Mouse (Mus musculus) layer of hippocampus, adult 2 months (tissue): ENCODE results near the gene Fgf15. TPM values are rescaled to one million over a fixed set of nuclear protein-coding genes. Genes with fewer than 3 reads are reported as not detected.
A peak's percentile ranks its signal among the peaks of the same experiment; 100 is the strongest.

Experiments used
- DNase-seq, 2 experiments: peaks; one replicate each; pipeline ENCODE4 v3.0.0; 2022; ENCODE audit warnings: low spot score in 2 of 2
- H3K27ac ChIP-seq: fragments of 200-600 bp; 2 replicates; pipeline ENCODE4 v1.8.1; 2022
- H3K4me3 ChIP-seq: fragments of 200-600 bp; 2 replicates; pipeline ENCODE4 v1.8.1; 2022; ENCODE audit warnings: mild to moderate bottlenecking
- CTCF ChIP-seq: fragments of 200-600 bp; conservative IDR thresholded peaks from 2 replicates; pipeline ENCODE4 v1.8.1; 2022; ENCODE audit warnings: antibody characterized with exemption, mild to moderate bottlenecking, moderate library complexity
- total RNA-seq, 2 experiments: library from RNA; stranded (reverse); gene quantifications; 2 replicates each; pipeline ENCODE4 v1.2.3; 2021

Gene Fgf15
- total RNA-seq, 2 experiments from 2014 or later = not detected

DNA sequence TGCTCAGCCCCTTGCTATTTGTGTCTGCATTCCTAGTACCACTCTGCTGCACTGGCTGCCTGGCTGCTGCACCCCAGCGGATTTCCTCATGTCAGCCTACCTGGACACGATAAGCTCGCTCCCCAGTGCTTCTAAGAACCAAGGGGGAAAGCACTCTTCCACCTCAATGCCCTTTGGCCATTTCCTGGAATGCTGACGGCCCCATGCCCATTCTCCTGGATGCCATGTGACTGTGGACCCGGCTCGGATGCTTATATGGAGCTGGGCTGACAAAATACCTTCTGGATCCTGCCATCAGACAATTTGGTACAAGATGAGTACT, 32.5 kb downstream of the Fgf15 start:
- Histone ChIP-seq H3K27ac (no peak overlapping the region), H3K4me3 (no peak overlapping the region)
- DNase-seq = no peak
- no peak for TF ChIP-seq CTCF

DNA sequence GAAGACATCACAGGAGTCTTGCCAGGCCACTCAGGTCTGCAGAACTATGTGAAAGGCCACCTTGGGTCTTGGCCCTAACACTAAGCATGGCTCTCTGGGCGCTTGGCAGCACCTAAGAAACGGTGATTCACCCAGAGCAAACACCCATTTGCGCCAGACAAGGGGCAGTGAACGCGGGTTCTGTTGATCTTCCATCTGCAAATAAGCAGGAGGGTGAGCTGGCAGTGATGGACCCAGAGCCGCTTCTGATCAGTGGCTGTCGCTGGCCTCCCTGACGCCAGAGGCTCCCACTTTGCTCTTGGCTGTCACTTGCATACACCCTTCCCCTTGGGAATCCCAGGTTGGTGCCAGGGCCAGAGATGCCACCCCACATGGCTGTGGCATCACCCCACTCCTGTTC, 33.2 kb downstream of the Fgf15 start:
- TF ChIP-seq CTCF = no peak
- Histone ChIP-seq H3K4me3 (no peak overlapping the region), H3K27ac (no peak overlapping the region)
- DNase-seq = no peak

DNA sequence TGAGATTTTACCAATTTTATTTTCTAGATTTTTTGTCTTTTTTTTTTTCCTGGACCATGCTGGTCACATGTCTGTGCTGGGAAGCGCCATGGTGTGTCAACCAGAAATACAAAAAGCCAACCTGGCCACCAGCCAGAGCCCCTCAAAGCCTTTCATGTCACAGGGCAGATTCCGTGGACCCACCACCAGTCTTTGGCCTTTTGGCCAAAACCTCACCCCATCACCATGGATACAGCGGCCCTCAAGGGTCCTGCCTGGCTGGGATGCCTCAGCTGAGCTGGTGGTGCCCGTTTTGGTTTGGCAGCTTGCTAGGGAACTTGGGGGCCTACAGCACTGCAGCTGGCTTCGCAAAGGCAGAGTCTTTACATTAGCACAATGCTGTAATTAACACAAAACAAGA, 33.6 kb downstream of the Fgf15 start:
- DNase-seq = no peak
- TF ChIP-seq CTCF = no peak
- H3K27ac ChIP-seq = no peak overlapping the region
- no peak overlapping the region for H3K4me3 ChIP-seq

DNA sequence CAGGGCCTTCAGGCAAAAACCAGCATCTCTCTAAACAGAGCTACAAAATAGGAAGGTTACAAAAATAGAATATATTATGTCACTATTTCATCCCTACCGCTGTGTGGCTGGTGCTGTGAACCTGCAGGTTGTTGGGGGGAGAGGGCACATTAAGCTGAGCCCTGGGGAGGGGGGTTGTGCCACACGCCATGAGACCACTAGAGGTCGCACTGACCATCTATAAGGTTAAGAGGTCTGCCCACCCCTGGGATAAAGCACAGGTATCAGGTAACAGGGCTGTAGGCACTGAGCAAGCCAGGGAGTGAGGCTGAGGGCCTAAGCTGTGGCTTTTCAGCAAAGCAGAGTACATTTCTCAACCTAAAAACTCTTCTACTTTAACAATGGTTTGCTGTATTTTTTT, 35.4 kb downstream of the Fgf15 start:
- peak; percentile 75 for TF ChIP-seq CTCF
- DNase-seq = no peak
- H3K27ac ChIP-seq = peak overlapping the region; percentile 46; the same call in 1 of the 2 replicates
- H3K4me3 ChIP-seq = no peak overlapping the region

DNA sequence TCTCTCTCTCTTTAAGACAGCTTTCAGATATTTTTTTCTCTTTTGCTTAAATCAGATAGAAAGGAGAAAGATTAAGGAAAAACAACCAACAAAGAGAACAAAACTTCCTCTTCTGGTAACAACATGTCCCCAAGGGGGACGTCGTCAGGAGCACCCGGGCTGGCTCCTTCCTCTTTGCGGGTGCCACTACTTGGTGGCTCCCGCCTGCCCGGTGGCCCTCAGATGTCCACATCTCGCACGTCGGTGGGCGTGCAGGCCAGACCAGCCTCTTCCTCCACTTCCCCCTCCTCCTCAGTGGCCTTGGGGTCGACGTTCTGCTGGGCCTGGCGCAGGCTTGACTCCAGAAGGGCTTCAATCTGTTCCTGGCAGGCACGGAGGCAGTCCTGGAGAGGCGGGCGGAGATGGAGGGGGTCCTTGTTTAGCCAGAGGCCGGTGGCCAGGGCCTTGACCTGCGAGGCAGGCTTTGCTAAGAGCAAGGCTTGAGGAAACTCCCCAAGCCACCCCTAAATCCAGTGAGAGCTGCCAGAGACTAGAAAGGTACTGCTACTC, 36.1 kb downstream of the Fgf15 start:
- DNase-seq = no peak
- H3K27ac ChIP-seq = peak overlapping the region; percentile 46; the same call in 1 of the 2 replicates
- no peak overlapping the region for H3K4me3 ChIP-seq
- no peak for TF ChIP-seq CTCF

DNA sequence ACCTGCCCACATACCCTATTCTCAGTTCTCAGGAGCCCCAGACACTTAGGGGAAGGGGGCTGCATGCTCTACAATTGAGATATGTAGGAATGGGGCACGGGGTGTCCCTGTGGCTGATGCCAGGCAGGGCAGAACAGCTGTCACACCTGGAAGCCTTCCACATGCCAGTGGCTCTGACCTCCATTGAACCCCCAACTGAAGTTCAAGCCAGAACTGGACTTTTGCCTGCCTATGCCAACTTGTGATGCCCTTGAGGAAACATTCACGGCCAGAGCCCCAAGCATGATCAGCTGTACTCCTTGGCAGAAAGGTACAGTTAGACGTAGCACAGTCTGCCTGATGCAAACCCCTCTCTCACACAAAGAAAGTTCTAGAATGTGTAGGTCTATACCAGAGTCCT, 37.0 kb downstream of the Fgf15 start:
- H3K27ac ChIP-seq = no peak overlapping the region
- TF ChIP-seq CTCF = no peak
- no peak for DNase-seq
- no peak overlapping the region for H3K4me3 ChIP-seq

DNA sequence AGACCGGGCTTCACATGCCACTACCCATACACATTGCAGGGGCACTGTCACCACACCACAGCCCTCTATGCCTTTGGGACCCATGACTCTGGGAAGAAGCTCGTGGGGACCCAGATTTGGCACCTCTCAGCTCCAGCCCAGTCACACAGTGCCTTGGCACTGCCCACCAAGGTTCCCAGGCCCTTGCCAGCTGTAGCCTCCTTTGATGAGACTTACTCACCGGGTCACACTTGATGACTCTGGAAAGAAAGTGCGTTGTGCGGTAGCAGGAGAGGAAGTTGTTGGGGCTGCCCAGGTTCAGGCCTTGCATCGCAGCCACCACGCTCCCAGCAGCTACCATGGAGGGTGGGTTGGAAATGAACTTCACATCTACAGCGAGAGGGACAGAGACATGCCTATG, 37.5 kb downstream of the Fgf15 start:
- H3K4me3 ChIP-seq = no peak overlapping the region
- TF ChIP-seq CTCF = no peak
- H3K27ac ChIP-seq = no peak overlapping the region
- DNase-seq = no peak

DNA sequence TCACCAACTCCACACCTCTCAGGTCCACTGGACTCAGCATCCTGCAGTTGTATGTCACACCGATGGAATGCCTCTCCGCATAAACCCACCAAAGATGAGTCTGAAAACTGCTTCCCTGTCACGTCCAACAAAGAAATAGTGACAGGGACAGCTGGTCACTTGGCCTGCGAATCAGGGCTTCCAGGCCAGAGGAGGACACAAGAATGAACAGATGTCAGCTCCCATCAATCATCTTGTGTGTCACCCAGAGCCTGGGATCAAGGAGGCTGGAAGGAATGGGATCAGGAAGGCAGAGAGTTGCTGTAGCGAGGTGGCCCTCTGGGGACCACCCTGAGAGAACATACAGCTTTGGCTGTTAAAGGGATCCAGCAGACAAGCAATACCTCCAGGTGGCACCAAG, 38.6 kb downstream of the Fgf15 start:
- DNase-seq = no peak
- Histone ChIP-seq H3K4me3 (no peak overlapping the region), H3K27ac (no peak overlapping the region)
- no peak for TF ChIP-seq CTCF

DNA sequence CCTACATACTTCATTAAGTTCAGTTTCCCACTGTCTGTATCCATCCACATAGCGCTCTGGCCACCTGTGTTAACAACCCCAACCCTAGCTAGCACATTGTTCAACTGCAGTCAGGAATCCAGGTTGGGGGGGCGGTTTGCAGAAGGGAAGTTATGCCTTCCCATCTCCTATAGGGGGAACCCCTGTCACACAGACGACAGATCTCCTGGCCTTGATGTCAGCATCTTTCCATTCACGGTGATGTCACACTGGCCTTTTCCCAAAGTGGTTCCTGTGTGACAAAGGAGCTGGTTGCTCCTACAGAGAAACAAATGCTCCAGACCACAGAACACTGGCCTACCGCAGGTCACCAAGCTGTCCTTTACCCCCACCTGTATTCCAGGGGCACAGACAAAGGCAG, 39.2 kb downstream of the Fgf15 start:
- Histone ChIP-seq H3K4me3 (0 out of 2 replicates have a peak overlapping the region, but pooled peaks have one; percentile 4), H3K27ac (peak overlapping the region; percentile 39; the same call in 1 of the 2 replicates)
- TF ChIP-seq CTCF = peak; percentile 78
- DNase-seq = peak; percentile 59 to 60

DNA sequence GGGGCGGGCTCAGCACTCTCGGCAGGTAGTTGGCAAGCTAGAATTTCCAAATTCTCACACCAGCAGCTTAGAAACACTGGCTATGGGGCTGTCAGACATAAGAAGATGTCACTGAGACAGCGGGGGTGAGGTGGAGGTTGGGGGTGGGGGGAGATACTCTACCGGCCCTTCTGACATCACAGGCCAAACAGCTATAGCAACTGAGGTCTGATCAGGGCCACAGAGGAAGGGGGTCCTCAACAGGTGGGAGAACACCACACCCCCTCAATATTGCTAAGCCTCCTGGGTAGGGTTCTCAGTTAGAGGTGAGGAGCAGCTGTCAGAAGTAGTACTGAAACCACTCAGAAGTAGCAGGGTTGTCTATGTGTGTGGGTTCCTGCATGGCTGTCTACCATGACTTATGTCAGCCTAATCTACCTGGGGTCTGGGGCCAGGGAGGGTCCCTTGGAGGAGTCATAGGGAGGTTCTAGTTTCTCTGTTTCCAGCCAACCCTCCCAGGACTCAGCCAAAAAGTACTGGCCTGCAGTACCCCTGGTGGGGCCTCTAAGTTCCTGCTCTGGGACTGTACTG, 40.1 kb downstream of the Fgf15 start:
- no peak for DNase-seq
- no peak for TF ChIP-seq CTCF
- no peak overlapping the region; the same call in 1 of the 2 replicates for H3K4me3 ChIP-seq
- peak overlapping the region; percentile 39; the same call in 1 of the 2 replicates for H3K27ac ChIP-seq

DNA sequence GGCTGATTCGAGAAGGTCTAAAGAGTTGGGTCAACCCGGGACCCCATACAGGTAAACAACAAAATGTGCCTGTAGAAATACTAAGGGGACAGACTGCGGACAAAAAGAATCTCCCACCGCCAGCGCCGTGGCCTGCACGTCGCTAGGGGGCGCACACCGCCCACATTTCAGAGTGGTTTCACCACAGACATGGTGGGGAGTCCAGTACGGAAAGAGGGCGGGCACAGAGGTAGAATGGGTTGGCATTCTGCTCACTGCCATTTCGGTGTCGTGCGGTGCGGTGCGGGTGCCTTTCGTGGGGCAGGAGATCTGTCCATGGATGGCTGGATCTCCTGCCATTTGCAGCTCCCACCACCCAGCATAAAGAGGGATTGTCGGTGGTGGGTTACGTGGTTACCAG, 41.2 kb downstream of the Fgf15 start:
- H3K27ac ChIP-seq = peak overlapping the region; percentile 88
- TF ChIP-seq CTCF = peak; percentile 98

DNA sequence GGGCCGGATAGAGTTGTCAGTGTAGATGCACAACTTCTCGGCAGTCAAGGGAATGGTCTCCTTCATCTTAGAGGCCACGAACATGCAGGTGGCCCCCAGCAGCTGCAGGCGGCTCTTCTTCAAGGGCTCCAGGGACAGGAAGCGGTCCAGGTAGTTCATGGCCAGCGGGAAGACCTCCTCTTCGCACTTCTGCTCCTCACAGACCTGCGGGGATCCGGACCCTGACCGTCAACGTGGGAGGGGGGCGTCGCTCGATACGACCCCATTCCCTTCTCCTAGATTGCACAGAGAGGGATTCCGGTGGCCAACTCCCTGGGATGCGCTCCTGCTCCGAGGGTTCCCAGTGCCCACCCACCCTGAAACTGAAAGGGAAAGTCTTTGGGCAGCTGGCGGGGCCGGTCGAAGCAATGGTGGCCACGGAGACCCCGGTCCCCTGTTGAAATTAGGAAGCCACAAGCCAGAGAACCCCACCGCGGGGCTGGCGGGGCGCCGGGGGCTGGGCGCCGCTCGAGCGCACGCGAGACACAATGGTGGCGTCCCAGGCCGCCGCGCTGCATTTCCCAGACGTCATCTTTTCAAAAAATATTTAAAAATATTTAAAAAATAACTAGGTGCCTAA, 41.7 kb downstream of the Fgf15 start:
- no peak for TF ChIP-seq CTCF
- peak overlapping the region; percentile 88 for H3K27ac ChIP-seq
- no peak for DNase-seq
- peak overlapping the region; percentile 65 for H3K4me3 ChIP-seq

More for the DNA sequence above, 41.2 kb downstream of the Fgf15 start:
- peak; percentile 84 to 95 for DNase-seq
- H3K4me3 ChIP-seq = peak overlapping the region; percentile 65

DNA sequence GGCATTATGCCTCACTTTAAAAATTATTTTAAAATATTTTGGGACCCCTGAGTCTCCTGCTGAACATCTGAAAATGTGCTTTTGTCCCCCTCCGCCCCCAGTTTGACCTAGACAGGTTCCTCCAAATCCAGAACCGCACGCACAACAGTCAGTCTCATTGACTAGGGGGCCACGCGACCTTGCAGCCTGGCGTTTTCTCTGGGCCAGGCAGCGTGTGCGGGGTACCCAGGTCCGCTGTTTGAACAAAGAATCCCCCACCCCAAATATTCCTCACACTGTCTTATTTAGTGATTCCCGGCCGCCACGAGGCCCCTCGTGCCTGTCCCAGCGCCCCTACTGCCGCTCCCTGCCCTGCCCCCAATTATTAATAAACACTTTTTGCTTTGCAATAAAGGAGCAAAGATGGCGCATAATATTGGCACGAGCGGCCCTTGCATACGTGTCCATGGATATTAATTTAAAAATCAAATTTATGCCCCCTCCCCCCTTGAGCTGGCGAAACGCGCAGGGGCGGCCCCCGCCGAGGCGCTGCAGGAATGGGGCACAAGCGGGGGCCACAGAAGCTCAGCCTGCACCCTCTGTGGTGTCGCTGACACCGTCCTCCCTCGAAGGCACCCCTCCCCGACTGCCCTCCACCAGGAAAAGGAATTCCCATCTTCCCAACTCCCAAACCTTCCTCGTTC, 42.5 kb downstream of the Fgf15 start:
- no peak for DNase-seq
- Histone ChIP-seq H3K4me3 (peak overlapping the region; percentile 65), H3K27ac (peak overlapping the region; percentile 88)
- no peak for TF ChIP-seq CTCF
